Mouse (Mus musculus) testis, adult 2 months (tissue): ENCODE measurements around the gene Chd9.

Experiments
- CTCF ChIP-seq: fragments of 200-500 bp; IDR thresholded peaks from 2 replicates; pipeline ENCODE4 v1.5.1; 2012; ENCODE audit warnings: low read depth, mild to moderate bottlenecking, inconsistent platforms, low read length, moderate library complexity; ENCODE audit not compliant: control insufficient read depth, insufficient read depth, insufficient replicate concordance
- POLR2A ChIP-seq: fragments of 200-500 bp; IDR thresholded peaks from 2 replicates; pipeline ENCODE4 v1.6.1; 2012; ENCODE audit warnings: low read depth, mild to moderate bottlenecking, inconsistent platforms, low read length, moderate library complexity; ENCODE audit not compliant: control insufficient read depth

GRCm38 (mm10) chr8:90828987-90829740 lies 1.0 kb downstream of the Chd9 start:
- TF ChIP-seq CTCF (no peak), POLR2A (no peak)
